Mouse (Mus musculus) granulocyte monocyte progenitor cell, adult 5-6 weeks (primary cell): ENCODE data around the gene Pten. TPM values are rescaled to one million over a fixed set of nuclear protein-coding genes. Genes with fewer than 3 reads are reported as not detected.
"Not testable (repeated sequence)": the region's sequence is repeated elsewhere in the genome, so short reads cannot be mapped to it uniquely, and the experiment has no call there.

ENCODE experiments used
- ATAC-seq: replicated peaks from 2 replicates; pipeline ENCODE4 v1.8.0; 2016; ENCODE audit warnings: mild to moderate bottlenecking, moderate TSS enrichment, inconsistent platforms; ENCODE audit not compliant: poor library complexity, severe bottlenecking
- total RNA-seq, 2 experiments: library from RNA; stranded (forward) in 1 of 2; stranded (reverse) in 1 of 2; fragments of 200-712, 200-1000 nt in 1 of 2; fragments of >200 nt in 1 of 2; fragmentation: Nextera tagmentation in 1 of 2; gene quantifications; 2 replicates each; pipeline ENCODE4 v1.2.3; 2014 to 2017

Gene Pten
- total RNA-seq, 2 experiments from 2014 or later: 67.3 to 98.5 TPM

DNA sequence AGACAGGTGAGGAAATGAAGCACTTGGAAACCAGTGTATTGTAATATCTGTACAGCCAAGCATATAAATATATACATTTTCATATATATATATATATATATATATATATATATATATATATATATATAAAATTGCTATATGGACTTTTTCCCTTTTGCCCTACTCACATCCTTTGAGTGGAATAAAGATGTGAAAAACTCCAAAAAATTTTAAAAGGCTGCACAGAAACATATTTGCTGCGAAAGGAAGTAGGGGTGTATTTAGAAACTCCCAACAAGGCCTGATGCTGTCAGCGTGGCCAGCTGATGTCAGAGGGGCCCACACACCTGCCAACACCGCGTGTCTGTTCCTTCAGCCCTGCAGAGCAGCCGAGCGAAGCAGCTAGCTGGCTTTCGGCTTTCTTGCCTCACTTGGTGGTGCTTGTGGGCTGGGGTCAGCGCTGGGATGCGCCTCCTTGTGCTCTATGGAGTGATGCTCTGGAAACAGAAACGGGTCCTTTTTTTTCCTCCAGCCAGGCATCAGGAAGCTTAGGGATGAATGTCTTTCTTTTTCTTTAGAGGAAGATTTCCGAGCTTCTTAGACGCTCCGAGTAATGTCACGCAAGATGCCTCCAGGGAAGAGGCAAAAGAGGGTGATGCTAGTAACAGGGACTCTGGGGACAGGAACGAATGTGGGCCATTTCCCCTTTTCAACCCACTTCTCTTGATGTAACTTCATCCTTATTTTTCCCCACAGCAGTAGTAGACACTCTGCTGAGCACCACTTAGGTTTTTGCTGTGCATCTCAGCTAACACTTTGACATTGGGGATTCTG, 2.9 kb upstream of the Pten start:
- ATAC-seq: no peak

DNA sequence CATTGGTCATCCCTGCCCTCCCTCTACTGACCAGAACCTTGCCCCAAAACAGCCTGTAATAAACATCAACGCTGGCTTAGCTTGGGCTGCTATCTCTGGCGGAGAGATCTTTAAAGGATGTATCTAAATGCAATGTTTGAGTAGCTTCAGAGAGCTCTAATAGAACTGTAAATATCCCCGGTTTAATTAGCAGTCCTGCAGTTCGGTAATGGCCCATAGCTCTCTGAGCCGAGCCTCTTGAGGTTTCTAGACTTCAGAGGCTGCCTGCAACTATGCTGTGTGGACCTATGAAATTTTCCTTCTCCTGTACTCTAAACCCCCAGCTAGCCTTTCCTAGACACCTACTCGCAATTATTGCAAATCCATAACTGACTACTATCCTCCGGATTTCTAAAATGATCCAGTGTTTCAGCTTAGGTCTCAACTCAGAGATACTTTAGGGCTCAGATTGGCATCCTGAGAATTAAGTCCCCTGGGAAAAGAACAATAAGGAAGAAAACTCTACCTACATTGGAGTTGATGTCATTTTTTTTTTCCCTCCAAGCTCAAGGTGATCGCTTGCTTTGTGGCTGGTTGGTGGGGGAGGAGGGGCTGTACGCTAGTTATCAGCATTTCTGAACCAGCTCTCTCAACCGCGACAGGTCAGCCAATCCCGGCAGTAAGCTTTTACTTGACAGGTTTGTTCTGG, 2.0 kb upstream of the Pten start:
- ATAC-seq: no peak

DNA sequence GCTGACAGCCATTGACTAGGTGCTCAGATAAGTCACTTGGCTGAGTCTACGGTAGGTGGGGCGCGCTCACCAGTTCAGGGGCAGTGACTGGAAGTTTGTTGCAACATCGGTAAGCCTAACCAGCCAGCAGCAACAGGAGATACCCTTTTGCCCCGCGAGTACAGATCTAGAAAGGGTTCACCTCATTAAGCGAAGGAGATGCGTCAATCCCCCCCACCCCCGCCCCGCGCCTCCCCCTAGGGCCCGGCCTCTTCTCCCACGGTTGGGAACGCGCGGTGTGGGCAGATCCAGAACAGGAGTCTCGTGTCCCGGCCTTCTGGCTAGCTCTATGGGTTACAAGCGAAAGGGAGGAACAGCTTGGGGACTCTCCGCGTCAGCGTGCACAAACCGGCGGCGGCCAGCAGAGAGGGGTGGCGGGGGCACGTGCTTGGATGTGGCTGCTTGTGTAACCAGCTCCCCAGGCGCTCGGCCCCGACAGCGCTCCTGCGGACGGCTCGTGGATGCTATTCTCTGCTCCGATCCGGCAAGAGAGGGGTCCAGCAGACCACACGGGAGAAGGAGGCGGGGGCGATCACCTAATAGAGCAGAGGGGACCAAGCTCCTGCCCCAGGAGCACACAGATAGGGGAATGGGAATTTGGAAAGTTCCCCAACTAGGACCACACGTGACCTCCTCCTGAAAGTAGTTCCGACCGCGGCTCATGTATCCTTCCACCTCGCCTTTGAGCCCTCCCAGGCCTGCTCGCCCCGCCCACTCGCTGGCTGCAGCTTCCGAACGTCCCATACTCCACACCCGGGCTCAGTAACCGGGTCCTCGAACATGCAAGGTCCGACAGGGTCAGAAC, 1.3 kb upstream of the Pten start:
- ATAC-seq: peak; percentile 58

DNA sequence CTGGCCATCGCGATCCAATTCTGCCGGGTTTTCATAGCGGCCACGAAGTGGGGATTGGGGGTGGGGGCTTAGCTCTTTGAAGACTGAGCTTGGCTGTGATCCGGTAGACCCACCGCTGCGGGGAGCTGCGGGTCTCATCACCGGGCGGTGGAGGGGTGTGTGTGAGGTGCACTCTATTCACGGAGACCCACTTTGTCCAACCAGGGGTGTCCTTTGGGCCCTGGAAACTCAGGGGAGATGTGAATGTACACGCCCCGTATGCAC, 729 bp upstream of the Pten start:
- ATAC-seq: peak; percentile 13; the same call in 1 of the 2 replicates

DNA sequence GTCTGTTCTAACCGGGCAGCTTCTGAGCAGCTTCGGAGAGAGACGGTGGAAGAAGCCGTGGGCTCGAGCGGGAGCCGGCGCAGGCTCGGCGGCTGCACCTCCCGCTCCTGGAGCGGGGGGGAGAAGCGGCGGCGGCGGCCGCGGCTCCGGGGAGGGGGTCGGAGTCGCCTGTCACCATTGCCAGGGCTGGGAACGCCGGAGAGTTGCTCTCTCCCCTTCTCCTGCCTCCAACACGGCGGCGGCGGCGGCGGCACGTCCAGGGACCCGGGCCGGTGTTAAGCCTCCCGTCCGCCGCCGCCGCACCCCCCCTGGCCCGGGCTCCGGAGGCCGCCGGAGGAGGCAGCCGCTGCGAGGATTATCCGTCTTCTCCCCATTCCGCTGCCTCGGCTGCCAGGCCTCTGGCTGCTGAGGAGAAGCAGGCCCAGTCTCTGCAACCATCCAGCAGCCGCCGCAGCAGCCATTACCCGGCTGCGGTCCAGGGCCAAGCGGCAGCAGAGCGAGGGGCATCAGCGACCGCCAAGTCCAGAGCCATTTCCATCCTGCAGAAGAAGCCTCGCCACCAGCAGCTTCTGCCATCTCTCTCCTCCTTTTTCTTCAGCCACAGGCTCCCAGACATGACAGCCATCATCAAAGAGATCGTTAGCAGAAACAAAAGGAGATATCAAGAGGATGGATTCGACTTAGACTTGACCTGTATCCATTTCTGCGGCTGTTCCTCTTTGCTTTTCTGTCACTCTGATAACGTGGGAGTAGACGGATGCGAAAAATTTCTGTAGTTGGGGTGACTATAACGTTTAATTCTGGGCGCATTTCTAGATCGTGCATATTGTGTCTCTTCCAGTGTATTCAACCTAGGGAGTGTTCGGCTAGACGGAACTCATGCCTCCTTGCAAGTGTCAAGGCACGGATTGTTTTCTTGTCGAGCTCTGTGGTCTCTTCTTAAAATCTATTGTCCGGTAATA, 815 bp downstream of the Pten start:
- ATAC-seq: no peak

DNA sequence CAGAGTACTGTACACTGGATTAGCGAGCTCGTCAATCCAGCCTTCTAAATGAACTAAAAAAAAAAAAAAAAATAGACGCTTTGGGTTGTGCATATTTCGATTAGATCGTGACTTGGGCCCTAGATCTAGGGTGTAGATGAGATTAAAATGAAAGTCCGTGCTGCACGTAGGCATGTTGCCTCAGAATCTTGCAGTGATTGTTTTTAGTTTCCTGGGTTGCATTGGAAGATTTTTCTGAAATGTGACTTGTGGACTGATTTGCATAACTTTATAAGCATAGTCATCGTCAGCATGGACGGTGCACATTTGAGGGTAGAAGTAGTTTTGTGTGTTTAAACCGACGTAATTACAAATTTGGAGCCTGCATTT, 1.5 kb downstream of the Pten start:
- ATAC-seq: no peak

DNA sequence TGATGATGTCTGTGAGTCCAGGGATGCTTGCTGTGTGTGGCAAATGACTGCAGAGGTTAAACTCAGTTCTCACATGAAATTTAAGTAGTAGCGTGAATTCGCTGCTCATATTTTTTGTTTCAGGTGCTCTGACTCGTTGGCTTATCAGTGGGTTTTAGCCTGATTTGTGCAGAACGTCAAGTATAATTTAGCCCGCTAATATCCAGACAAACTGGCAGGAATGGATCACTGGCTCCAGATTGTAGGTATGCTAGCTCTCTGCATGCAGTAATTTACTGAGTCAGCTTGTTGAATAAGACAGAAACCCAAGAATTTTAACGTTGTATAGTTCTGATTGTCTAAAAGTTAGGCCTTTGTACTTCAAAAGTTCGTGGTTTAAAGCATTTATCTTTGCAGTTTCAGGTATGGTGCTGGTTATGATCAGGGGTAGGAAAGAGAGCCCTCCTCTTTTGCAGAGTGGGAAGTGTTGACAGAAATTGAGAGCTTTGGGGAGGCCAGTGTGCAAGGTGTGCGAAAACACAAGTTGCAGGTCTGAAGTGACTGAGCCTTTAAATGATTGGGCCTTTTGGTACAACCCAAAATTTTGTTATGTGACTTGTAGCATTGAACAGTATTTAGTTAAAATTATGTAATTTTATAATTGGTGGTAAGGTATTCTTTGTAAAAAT, 2.2 kb downstream of the Pten start:
- ATAC-seq: no peak

DNA sequence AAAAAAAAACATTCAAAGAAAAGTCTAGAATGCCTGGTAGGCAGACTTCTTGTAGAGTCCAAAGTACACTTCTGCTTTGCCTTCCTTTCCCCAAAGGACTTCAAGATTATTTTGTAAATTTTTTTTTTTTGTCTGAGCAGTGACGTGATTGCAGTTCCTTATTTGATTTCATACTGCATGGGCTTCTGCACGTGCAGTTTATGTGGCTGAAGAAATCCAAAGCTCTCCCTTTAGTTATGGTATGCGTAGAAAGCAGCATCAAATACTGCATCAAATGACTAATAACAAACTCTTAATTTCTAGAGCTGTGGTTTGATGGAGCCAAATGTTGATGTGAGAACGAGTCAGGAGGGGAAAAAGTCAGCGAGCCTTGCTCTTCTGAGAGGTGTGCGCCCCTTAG, 3.2 kb downstream of the Pten start:
- ATAC-seq: peak; percentile 13

DNA sequence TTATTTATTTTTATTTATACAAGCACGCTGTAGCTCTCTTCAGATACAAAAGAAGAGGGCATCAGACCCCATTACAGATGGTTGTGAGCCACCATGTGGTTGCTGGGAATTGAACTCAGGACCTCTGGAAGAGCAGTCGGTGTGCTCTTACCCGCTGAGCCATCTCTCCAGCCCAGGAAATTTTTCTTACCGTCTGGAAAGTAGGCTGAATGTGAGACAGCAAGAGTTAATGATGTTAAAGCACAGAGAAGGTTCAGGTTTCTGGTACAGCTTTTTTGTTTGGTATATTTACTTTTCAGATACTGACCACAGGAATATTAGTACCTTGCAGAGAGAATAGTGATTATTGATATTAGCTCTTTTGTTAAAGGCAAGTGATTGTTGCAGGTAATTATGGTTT, 3.9 kb downstream of the Pten start:
- no peak for ATAC-seq

DNA sequence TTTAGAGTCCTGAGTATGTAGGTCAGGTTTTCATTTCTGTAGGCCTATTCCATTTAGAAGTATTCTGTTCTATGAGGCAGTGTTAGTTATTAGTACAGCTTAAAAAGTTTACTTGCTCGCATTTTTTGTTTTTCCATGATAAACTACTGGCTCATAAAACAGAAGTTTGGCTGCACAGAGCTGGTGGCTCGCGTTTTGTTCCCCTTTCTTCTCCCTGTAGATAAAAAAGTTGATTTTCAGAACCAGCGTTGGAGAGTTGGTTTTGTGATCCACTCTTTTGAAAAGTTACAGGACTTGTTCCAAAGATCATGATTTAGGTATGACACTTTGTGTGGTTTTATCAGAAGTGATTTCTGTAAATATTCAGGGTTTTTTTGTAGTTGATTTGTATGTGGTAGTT, 5.2 kb downstream of the Pten start:
- ATAC-seq: no peak

DNA sequence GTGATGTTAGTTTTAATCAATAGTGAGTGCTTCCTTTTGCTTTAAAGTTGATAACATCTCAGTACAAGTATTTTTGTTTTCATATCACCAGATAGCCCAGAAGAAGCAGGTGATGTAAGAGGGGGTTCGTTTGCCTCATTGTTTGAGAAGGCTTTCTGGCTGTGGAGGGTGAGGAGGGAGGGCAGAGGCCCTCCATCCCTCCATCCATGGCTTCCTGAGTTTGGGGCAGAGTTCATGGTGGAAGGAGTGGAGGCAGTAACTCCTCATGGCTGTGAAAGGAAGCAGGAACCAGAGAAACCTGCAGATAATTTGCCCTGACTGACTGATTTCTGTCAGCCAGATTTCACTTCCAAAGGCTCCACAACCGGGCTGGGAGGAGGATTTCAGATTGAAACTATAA, 21.1 kb downstream of the Pten start:
- ATAC-seq: no peak

DNA sequence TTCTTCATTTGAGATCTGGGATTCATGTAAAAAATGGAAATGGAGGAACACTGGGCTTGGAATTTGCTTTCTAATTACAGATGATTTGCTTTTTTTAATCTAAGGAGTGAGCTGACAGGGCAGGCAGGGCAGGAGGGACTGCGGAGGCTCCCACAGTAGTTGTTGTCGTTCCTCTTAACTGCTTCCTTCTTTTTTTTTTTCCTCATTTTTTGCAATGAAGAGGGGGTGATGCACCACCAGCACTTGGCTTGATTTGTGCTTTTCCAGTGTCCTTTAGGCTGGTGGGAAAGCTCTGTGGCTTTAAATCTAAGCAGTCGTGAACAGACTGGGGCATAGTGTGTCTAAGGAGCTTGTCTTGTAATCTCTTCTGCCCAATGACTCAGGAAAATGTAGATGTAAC, 21.8 kb downstream of the Pten start:
- peak; percentile 72 for ATAC-seq

DNA sequence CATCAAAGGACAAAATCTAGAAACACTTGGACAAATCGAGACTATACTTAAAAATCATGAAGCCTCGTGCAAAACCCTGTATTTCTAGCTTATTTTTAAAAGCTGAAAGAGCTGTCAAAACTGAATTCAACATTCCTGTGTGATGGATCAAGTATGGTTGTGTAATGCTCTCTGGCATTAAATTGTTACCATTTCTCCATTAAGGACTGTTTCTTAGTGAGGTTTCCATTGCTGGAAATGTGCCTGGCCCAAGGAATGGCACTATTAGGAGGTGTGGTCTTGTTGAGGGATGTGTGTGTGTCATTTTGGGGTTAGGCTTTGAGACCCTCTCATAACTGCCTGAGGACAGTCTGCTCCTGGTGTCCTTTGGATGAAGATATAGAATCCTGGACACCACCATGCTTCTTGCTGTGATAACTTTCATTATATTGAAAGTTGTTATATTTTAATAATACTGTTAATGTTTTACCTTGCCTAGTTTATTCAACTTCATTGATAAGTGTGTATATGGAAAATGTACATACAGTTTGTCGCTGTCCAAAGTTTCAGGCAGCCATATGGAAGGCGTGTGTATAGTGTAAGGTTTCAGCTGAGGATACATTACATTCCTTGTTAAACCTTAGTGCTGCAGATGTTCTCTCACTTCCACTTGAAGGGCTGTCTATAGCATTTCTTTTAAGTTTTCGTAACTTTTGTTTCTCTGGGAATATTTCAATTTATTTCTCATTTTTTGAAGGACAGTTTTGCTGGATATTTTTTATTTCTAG, 24.2 kb downstream of the Pten start:
- ATAC-seq: no peak

DNA sequence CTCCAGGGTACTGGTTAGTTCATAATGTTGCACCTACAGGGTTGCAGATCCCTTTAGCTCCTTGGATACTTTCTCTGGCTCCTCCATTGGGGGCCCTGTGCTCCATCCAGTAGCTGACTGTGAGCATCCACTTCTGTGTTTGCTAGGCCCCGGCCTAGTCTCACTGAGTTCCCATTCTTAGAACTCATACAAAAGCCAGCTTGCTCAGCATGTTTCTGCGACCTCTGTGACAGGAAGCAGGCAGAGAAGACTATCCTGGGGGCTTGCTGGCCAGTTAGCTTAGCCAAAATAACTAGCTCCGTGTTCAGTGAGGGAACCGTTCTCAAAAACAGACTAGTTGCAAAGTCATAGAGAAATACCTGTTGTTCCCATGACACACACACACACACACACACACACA, 30.1 kb downstream of the Pten start:
- ATAC-seq: not testable (repeated sequence)

DNA sequence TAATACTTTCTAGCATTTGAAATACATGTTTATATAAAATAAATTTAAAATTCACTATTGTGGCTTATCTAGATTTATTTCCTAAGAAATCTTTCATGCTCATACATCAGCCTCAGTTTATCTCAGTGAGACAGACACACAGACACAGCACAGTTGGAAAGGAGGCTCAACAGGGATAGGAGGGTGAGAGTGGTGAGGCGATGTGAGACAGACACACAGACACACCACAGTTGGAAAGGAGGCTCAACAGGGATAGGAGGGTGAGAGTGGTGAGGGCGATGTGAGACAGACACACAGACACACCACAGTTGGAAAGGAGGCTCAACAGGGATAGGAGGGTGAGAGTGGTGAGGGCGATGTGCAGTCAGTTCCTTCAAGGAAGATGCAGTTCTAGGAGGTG, 30.7 kb downstream of the Pten start:
- not testable (repeated sequence) for ATAC-seq

DNA sequence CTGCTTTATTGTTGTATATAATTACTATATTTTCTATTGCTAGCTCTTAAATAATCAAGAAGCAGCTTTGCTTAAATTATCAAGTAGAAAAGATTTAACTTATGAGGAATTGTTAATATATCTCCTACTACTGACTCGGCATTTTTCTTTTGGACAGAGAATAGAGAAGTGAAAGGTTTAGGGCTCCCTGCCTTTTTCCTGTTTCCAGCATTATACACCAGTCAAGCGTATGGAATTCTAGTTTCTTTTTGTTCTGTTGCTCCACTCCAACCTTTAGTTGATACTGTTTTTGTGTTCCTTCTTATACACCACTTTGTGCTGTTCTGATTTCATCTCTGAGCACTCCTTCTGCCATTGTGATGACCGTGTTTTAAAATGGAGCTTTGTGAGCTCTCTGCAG, 32.2 kb downstream of the Pten start:
- peak; percentile 55 for ATAC-seq

DNA sequence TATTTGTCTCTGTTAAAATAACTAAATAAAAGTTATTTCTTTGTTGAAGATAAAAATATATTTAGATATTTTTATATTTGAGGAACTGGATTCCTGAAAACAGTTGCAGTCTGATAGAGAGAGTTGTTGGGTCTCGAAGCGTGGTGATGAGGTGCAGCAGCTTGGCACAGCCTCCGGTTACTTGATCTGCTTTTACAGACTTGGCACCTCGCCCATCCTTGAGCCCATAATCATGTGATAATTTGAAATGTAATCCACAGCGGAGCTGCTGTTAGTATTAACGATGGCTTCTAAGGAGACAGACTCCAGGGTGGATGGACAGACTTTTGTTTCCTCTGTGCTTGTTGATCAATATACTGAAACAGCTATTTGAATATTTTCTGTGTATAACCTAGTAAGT, 35.3 kb downstream of the Pten start:
- no peak; the same call in 1 of the 2 replicates for ATAC-seq

DNA sequence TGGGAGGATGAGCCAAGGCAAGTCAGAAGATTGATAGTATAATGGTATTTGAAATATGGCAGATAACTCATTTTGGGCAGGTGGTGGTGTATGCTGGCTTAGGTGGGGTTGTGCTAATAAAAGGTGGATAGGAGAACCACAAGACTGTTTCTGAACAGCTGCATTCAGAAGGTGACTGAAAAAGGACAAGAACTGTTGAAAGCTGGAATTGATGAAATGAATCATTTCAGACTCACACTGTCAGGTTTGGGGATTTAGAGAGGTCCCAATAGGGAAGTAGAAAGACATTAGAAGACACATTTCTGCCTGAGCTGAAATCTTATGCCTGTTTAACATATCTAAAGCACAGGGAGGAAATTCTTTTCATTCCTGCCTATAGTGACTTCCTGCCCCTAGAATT, 36.6 kb downstream of the Pten start:
- ATAC-seq: no peak

DNA sequence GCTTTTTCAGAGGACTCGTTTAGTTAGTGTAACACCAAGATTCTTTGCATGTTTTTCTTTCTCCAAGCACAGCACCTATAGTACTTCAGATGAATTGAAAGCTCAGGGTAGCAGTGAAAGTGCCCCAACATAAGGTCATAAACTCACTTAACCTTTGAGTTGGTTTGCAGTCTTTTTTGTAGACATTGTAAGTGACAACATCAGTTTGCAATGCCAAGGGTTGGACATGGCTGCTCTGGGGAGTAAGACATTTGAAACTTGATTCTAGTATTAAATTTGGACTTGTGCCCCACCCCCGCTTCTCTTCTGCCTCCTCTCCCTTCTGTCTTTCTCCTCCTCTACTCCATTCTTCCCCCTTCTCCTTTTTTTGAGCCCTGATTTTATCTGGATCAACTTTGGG, 43.3 kb downstream of the Pten start:
- no peak for ATAC-seq
